In the genomic region with DNA sequence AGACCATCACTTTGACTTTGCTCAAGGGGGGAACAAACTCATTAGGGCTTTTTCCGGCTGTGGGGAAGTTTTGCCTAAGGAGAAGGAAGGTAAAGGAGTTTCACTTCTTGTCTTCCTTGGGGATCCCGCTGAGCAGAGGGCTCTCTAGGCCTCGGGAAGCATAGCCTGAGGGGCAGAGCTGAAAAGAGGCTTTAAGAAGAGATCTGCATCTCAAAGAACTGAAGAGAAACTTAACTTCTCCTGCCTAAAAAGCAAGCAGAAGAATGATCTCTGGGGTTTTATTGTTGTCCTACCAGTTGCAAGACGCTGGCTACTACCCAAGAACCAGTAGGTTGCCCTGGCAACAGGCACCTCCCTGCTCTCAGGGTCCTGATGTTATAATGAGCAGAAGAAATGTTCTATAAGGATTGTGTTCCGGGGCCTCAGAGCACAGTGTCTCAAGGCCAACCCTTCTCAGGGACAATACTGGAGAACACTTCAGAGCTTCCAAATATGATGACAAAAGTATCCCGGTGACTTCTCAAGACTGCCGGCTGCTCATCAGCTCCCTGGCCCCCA, we compare ENCODE assay signal across 13 mouse cellular contexts.
DNase-seq lines count a peak whose midpoint lies in the region; ATAC-seq and TF ChIP-seq lines count a peak whose summit lies in the region.
"Had no signal": no experiment of that assay in that cellular context is flagged by ENCODE, and none has a peak within 500 bp of the region (broad histone marks: within the 10 kb centered on the region; RNA-seq: fewer than 3 reads in every experiment).

No protein-coding gene starts in this region.

- H3K4me1 ChIP-seq in hindbrain, embryonic 11.5 days (replicated peaks; ENCODE audit: control insufficient read depth, insufficient read depth, low read length) = no peaks in the 10 kb centered on the region
- no peaks in the 10 kb centered on the region for H3K4me1 ChIP-seq in hindbrain, embryonic 14.5 days (replicated peaks; ENCODE audit: control insufficient read depth, insufficient read depth, low read length)
- peaks cover 6% of the 10 kb centered on the region; the same call in 1 of the 2 replicates for H3K4me1 ChIP-seq in midbrain, embryonic 14.5 days (ENCODE audit: control insufficient read depth, insufficient read depth, low read length)
- H3K4me1 ChIP-seq in midbrain, postnatal 0 days (ENCODE audit: insufficient read depth, low read length) = no peaks in the 10 kb centered on the region
- peaks cover 13% of the 10 kb centered on the region for H3K4me1 ChIP-seq in forebrain, embryonic 13.5 days
- H3K4me1 ChIP-seq: kidney, embryonic 15.5 days; neural tube, embryonic 15.5 days had no signal

- no peaks in the 10 kb centered on the region for H3K9me3 ChIP-seq in hindbrain, embryonic 11.5 days (ENCODE audit: control insufficient read depth, low read length)
- 0 out of 2 replicates have a peak, but pooled peaks cover 4% of the 10 kb centered on the region for H3K9me3 ChIP-seq in hindbrain, embryonic 14.5 days (ENCODE audit: control insufficient read depth, low read length)
- no peaks in the 10 kb centered on the region; the same call in 1 of the 2 replicates for H3K9me3 ChIP-seq in midbrain, embryonic 14.5 days (ENCODE audit: control insufficient read depth, low read length)
- H3K9me3 ChIP-seq in midbrain, postnatal 0 days (ENCODE audit: low read length) = no peaks in the 10 kb centered on the region
- H3K9me3 ChIP-seq in forebrain, embryonic 13.5 days (replicated peaks) = peaks cover 4% of the 10 kb centered on the region
- H3K9me3 ChIP-seq: kidney, embryonic 15.5 days; neural tube, embryonic 15.5 days had no signal

- no peak overlapping the region for H3K4me3 ChIP-seq in hindbrain, embryonic 11.5 days (ENCODE audit: low read depth, low read length)
- H3K4me3 ChIP-seq in hindbrain, embryonic 14.5 days (replicated peaks; ENCODE audit: low read length) = no peak overlapping the region
- H3K4me3 ChIP-seq in midbrain, embryonic 14.5 days (replicated peaks; ENCODE audit: low read depth, low read length) = no peak overlapping the region
- no peak overlapping the region for H3K4me3 ChIP-seq in midbrain, postnatal 0 days (ENCODE audit: low read depth, low read length)
- H3K4me3 ChIP-seq in forebrain, embryonic 13.5 days = no peak overlapping the region
- H3K4me3 ChIP-seq: kidney, embryonic 15.5 days; neural tube, embryonic 15.5 days had no signal

- H3K4me2 ChIP-seq in hindbrain, embryonic 11.5 days (replicated peaks; ENCODE audit: low read depth, low read length) = no peak overlapping the region
- no peak overlapping the region for H3K4me2 ChIP-seq in hindbrain, embryonic 14.5 days (replicated peaks)
- H3K4me2 ChIP-seq in midbrain, embryonic 14.5 days (ENCODE audit: low read length) = no peak overlapping the region
- H3K4me2 ChIP-seq in midbrain, postnatal 0 days (ENCODE audit: low read depth, low read length, poor library complexity, severe bottlenecking) = no peak overlapping the region
- H3K4me2 ChIP-seq in forebrain, embryonic 13.5 days = no peak overlapping the region
- H3K4me2 ChIP-seq: kidney, embryonic 15.5 days; neural tube, embryonic 15.5 days had no signal

- 26% methylated on average over 7 of the region's 7 CpGs for WGBS in hindbrain, embryonic 11.5 days
- 15% methylated on average over 7 of the region's 7 CpGs for WGBS in hindbrain, embryonic 14.5 days
- WGBS in midbrain, embryonic 14.5 days = 12% methylated on average over 7 of the region's 7 CpGs
- WGBS in midbrain, postnatal 0 days = 14% methylated on average over 7 of the region's 7 CpGs
- 8% methylated on average over 7 of the region's 7 CpGs for WGBS in forebrain, embryonic 13.5 days

- H3K27ac ChIP-seq in hindbrain, embryonic 11.5 days (ENCODE audit: low read depth, low read length) = no peak overlapping the region
- no peak overlapping the region for H3K27ac ChIP-seq in hindbrain, embryonic 14.5 days
- no peak overlapping the region for H3K27ac ChIP-seq in midbrain, embryonic 14.5 days (replicated peaks; ENCODE audit: low read depth, low read length)
- no peak overlapping the region for H3K27ac ChIP-seq in midbrain, postnatal 0 days (ENCODE audit: low read depth, low read length)
- H3K27ac ChIP-seq in forebrain, embryonic 13.5 days = 0 out of 2 replicates have a peak overlapping the region, but pooled peaks have one; percentile 31
- H3K27ac ChIP-seq: kidney, embryonic 15.5 days; macrophage; neural tube, embryonic 15.5 days had no signal

- peak; percentile 41 for DNase-seq in hindbrain, embryonic 11.5 days (ENCODE audit: low spot score)
- no peak for DNase-seq in hindbrain, embryonic 14.5 days (ENCODE audit: low spot score)
- peak; percentile 63 for DNase-seq in midbrain, embryonic 14.5 days
- DNase-seq in midbrain, postnatal 0 days (ENCODE audit: low spot score) = no peak
- no peak for DNase-seq in urinary bladder, postnatal 10 days (ENCODE audit: low spot score)
- DNase-seq in adrenal gland, postnatal 4 days (ENCODE audit: low spot score in 2 of 2) = no peak
- DNase-seq: cerebellum, adult 11-12 months; heart, postnatal 10 days; thymus, adult 2 months had no signal

- no peak overlapping the region for H3K9ac ChIP-seq in hindbrain, embryonic 11.5 days (ENCODE audit: low read depth, low read length)
- no peak overlapping the region for H3K9ac ChIP-seq in hindbrain, embryonic 14.5 days
- H3K9ac ChIP-seq in midbrain, embryonic 14.5 days (replicated peaks; ENCODE audit: low read length) = no peak overlapping the region
- H3K9ac ChIP-seq in midbrain, postnatal 0 days (replicated peaks; ENCODE audit: low read length, poor library complexity, severe bottlenecking) = no peak overlapping the region
- H3K9ac ChIP-seq in forebrain, embryonic 13.5 days = no peak overlapping the region
- H3K9ac ChIP-seq: kidney, embryonic 15.5 days; neural tube, embryonic 15.5 days had no signal

- no peak for TF ChIP-seq CTCF in midbrain, postnatal 0 days (IDR thresholded peaks at IDR 0.05)

- no peaks in the 10 kb centered on the region for H3K36me3 ChIP-seq in hindbrain, embryonic 11.5 days (ENCODE audit: control insufficient read depth, insufficient read depth, low read length)
- no peaks in the 10 kb centered on the region for H3K36me3 ChIP-seq in hindbrain, embryonic 14.5 days (replicated peaks; ENCODE audit: control insufficient read depth, insufficient read depth)
- no peaks in the 10 kb centered on the region for H3K36me3 ChIP-seq in midbrain, embryonic 14.5 days (ENCODE audit: control insufficient read depth, insufficient read depth, low read length)
- H3K36me3 ChIP-seq in midbrain, postnatal 0 days (ENCODE audit: insufficient read depth, low read length) = no peaks in the 10 kb centered on the region
- no peaks in the 10 kb centered on the region for H3K36me3 ChIP-seq in forebrain, embryonic 13.5 days (ENCODE audit: poor library complexity, severe bottlenecking)
- H3K36me3 ChIP-seq: kidney, embryonic 15.5 days; neural tube, embryonic 15.5 days had no signal

- ATAC-seq in hindbrain, embryonic 11.5 days (ENCODE audit: low FRiP score) = no peak
- no peak for ATAC-seq in hindbrain, embryonic 14.5 days (ENCODE audit: low FRiP score)
- no peak for ATAC-seq in midbrain, embryonic 14.5 days (ENCODE audit: low FRiP score, low TSS enrichment)
- ATAC-seq in midbrain, postnatal 0 days (ENCODE audit: low FRiP score) = no peak
- ATAC-seq in forebrain, embryonic 13.5 days = peak; percentile 48; the same call in 1 of the 2 replicates

- no peaks in the 10 kb centered on the region for H3K27me3 ChIP-seq in hindbrain, embryonic 11.5 days (ENCODE audit: control insufficient read depth, insufficient read depth, low read length)
- H3K27me3 ChIP-seq in hindbrain, embryonic 14.5 days (ENCODE audit: control insufficient read depth, insufficient read depth, low read length) = no peaks in the 10 kb centered on the region
- no peaks in the 10 kb centered on the region for H3K27me3 ChIP-seq in midbrain, embryonic 14.5 days (ENCODE audit: control insufficient read depth, insufficient read depth, low read length)
- H3K27me3 ChIP-seq in midbrain, postnatal 0 days (ENCODE audit: insufficient read depth, low read length) = no peaks in the 10 kb centered on the region
- no peaks in the 10 kb centered on the region for H3K27me3 ChIP-seq in forebrain, embryonic 13.5 days
- H3K27me3 ChIP-seq: kidney, embryonic 15.5 days; neural tube, embryonic 15.5 days had no signal

Comparison
In these comparisons a context has a peak if more than half of its experiments do, and no peak if none do; other contexts are left out.
1. DNase-seq: peak in hindbrain, embryonic 11.5 days (single experiment) and midbrain, embryonic 14.5 days (single experiment); none in hindbrain, embryonic 14.5 days (single experiment), midbrain, postnatal 0 days (single experiment), urinary bladder, postnatal 10 days (single experiment) and adrenal gland, postnatal 4 days (0 of 2).